Mouse (Mus musculus) heart, embryonic 14.5 days (tissue): ENCODE data around the gene Rhbdf1. TPM values are rescaled to one million over a fixed set of nuclear protein-coding genes. Genes with fewer than 3 reads are reported as not detected.
"Not testable (repeated sequence)": the region's sequence is repeated elsewhere in the genome, so short reads cannot be mapped to it uniquely, and the experiment has no call there.

ENCODE experiments used
- ATAC-seq: fragments of 200-750 bp; cut with Nextera tagmentation; 2 replicates; pipeline ENCODE4 v1.8.0; 2017; ENCODE audit warnings: low read depth, moderate TSS enrichment; ENCODE audit not compliant: insufficient number of reproducible peaks, insufficient read depth, low FRiP score
- H3K27ac ChIP-seq, 2 experiments: fragments of 200-500 bp in 1 of 2; fragments of 300-500 bp in 1 of 2; sonication (generic) in 1 of 2; replicated peaks in 1 of 2; 2 replicates each; pipeline ENCODE4 v1.5.1; 2012 to 2014; ENCODE audit warnings: low read depth in 2 of 2, low read length in 2 of 2, control low read depth in 1 of 2, mild to moderate bottlenecking in 1 of 2, mixed read lengths in 1 of 2; ENCODE audit not compliant: control insufficient read depth in 1 of 2, insufficient read depth in 1 of 2
- H3K27me3 ChIP-seq: fragments of 300-500 bp; sonication (generic); 2 replicates; pipeline ENCODE4 v1.6.1; 2014; ENCODE audit warnings: mild to moderate bottlenecking, low read length, control low read depth; ENCODE audit not compliant: control insufficient read depth, insufficient read depth
- H3K36me3 ChIP-seq: fragments of 300-500 bp; sonication (generic); 2 replicates; pipeline ENCODE4 v1.6.1; 2014; ENCODE audit warnings: mild to moderate bottlenecking, control low read depth, low read length, mixed read lengths; ENCODE audit not compliant: control insufficient read depth, insufficient read depth
- H3K4me1 ChIP-seq, 2 experiments: fragments of 200-500 bp in 1 of 2; fragments of 300-500 bp in 1 of 2; sonication (generic) in 1 of 2; 2 replicates each; pipeline ENCODE4 v1.6.1; 2012 to 2014; ENCODE audit warnings: low read length in 2 of 2, control low read depth in 1 of 2, mixed read lengths in 1 of 2; ENCODE audit not compliant: control insufficient read depth in 2 of 2, insufficient read depth in 2 of 2
- H3K4me2 ChIP-seq: fragments of 300-500 bp; sonication (generic); 2 replicates; pipeline ENCODE4 v1.6.1; 2014; ENCODE audit warnings: mild to moderate bottlenecking, low read length
- H3K4me3 ChIP-seq, 2 experiments: fragments of 200-500 bp in 1 of 2; fragments of 300-500 bp in 1 of 2; sonication (generic) in 1 of 2; 2 replicates each; pipeline ENCODE4 v1.5.1; 2012 to 2014; ENCODE audit warnings: low read length in 2 of 2, mild to moderate bottlenecking in 2 of 2, control low read depth in 1 of 2, low read depth in 1 of 2, moderate library complexity in 1 of 2; ENCODE audit not compliant: control insufficient read depth in 1 of 2, insufficient read depth in 1 of 2
- H3K9ac ChIP-seq: fragments of 300-500 bp; sonication (generic); 2 replicates; pipeline ENCODE4 v1.6.1; 2014; ENCODE audit warnings: mild to moderate bottlenecking, low read length
- H3K9me3 ChIP-seq: fragments of 300-500 bp; sonication (generic); 2 replicates; pipeline ENCODE4 v1.6.1; 2016; ENCODE audit warnings: low read length, control low read depth; ENCODE audit not compliant: control insufficient read depth
- WGBS: fragments of 180-500 bp; shearing (Covaris S2); extraction: QIAGEN DNeasy Blood & Tissue Kit; methylation state at CpG from one replicate; pipeline ENCODE4 v1.1.7; 2014; 5-methylcytosine and 5-hydroxymethylcytosine counted together
- polyA plus RNA-seq: library from polyadenylated mRNA; unstranded; fragments of >200 nt; fragmentation: Nextera tagmentation; extraction: Ambion mirVana; gene quantifications from 2 replicates; pipeline ENCODE4 v1.2.1, GENCODE M21; 2014

Gene Rhbdf1
- polyA plus RNA-seq, 1 experiment from 2014 or later: 26.6 TPM

- H3K27me3 ChIP-seq, H3K9ac ChIP-seq, ATAC-seq, H3K9me3 ChIP-seq, H3K27ac ChIP-seq, H3K4me1 ChIP-seq, H3K36me3 ChIP-seq, H3K4me3 ChIP-seq, H3K4me2 ChIP-seq: not testable (repeated sequence)
- 66% methylated on average over 1 of the region's 1 CpGs for WGBS
These were observed 21.1 kb downstream of the Rhbdf1 start for GRCm38 (mm10) chr11:32200992-32201391.

GRCm38 (mm10) chr11:32200075-32200601, 22.0 kb downstream of the Rhbdf1 start, which contains the start of gene Il9r:
Il9r (minus strand) TSS chr11:32200279.
- Histone ChIP-seq H3K4me3 (no peak within 1 kb of the TSS), H3K36me3 (no peaks in the 10 kb centered on the region), H3K9me3 (no peaks in the 10 kb centered on the region), H3K9ac (no peak within 1 kb of the TSS), H3K4me2 (no peak within 1 kb of the TSS), H3K4me1 (peaks cover 0 to 3% of the 10 kb centered on the region in 2 experiments; a peak in 1 of 4 replicates), H3K27ac (no peak within 1 kb of the TSS), H3K27me3 (no peaks in the 10 kb centered on the region)
- no peak for ATAC-seq
- WGBS: 32% methylated on average over 10 of the region's 10 CpGs

GRCm38 (mm10) chr11:32199230-32199629, 22.9 kb downstream of the Rhbdf1 start:
- WGBS: 51% methylated on average over 6 of the region's 6 CpGs
- no peak overlapping the region for H3K4me3 ChIP-seq
- no peak for ATAC-seq
- no peak overlapping the region for H3K27ac ChIP-seq
- H3K27me3 ChIP-seq: no peaks in the 10 kb centered on the region; the same call in 1 of the 2 replicates
- no peaks in the 10 kb centered on the region for H3K9me3 ChIP-seq
- H3K4me2 ChIP-seq: no peak overlapping the region
- no peak overlapping the region for H3K9ac ChIP-seq
- no peaks in the 10 kb centered on the region for H3K36me3 ChIP-seq
- peaks cover 0 to 3% of the 10 kb centered on the region in 2 experiments; a peak in 1 of 4 replicates for H3K4me1 ChIP-seq

GRCm38 (mm10) chr11:32198256-32198955, 23.7 kb downstream of the Rhbdf1 start:
- WGBS: 67% methylated on average over 13 of the region's 14 CpGs
- no peak for ATAC-seq
- H3K4me3 ChIP-seq: no peak overlapping the region

GRCm38 (mm10) chr11:32197766-32198165, 24.3 kb downstream of the Rhbdf1 start:
- Histone ChIP-seq H3K9ac (no peak overlapping the region), H3K4me3 (no peak overlapping the region), H3K27me3 (no peaks in the 10 kb centered on the region; the same call in 1 of the 2 replicates), H3K27ac (no peak overlapping the region), H3K36me3 (no peaks in the 10 kb centered on the region), H3K4me2 (no peak overlapping the region), H3K4me1 (peaks cover 0 to 3% of the 10 kb centered on the region in 2 experiments; a peak in 1 of 4 replicates), H3K9me3 (no peaks in the 10 kb centered on the region)
- ATAC-seq: no peak
- WGBS: 47% methylated on average over 3 of the region's 3 CpGs

More at GRCm38 (mm10) chr11:32198256-32198955, 23.7 kb downstream of the Rhbdf1 start:
- Histone ChIP-seq H3K9ac (no peak overlapping the region), H3K4me1 (peaks cover 0 to 3% of the 10 kb centered on the region in 2 experiments; a peak in 1 of 4 replicates), H3K9me3 (no peaks in the 10 kb centered on the region), H3K36me3 (no peaks in the 10 kb centered on the region), H3K27ac (no peak overlapping the region), H3K4me2 (no peak overlapping the region), H3K27me3 (no peaks in the 10 kb centered on the region; the same call in 1 of the 2 replicates)

GRCm38 (mm10) chr11:32196727-32197126, 25.4 kb downstream of the Rhbdf1 start:
- Histone ChIP-seq H3K4me1 (peaks cover 0 to 3% of the 10 kb centered on the region in 2 experiments; a peak in 1 of 4 replicates), H3K9me3 (no peaks in the 10 kb centered on the region), H3K27ac (no peak overlapping the region), H3K4me2 (no peak overlapping the region), H3K27me3 (no peaks in the 10 kb centered on the region; the same call in 1 of the 2 replicates), H3K4me3 (no peak overlapping the region), H3K9ac (no peak overlapping the region), H3K36me3 (no peaks in the 10 kb centered on the region)
- WGBS: 69% methylated on average over 6 of the region's 6 CpGs
- ATAC-seq: no peak

GRCm38 (mm10) chr11:32195867-32196540, 26.1 kb downstream of the Rhbdf1 start:
- Histone ChIP-seq H3K4me3 (no peak overlapping the region), H3K9ac (no peak overlapping the region), H3K4me2 (no peak overlapping the region), H3K27me3 (no peaks in the 10 kb centered on the region; the same call in 1 of the 2 replicates), H3K4me1 (peaks cover 3 to 5% of the 10 kb centered on the region in 2 experiments; a peak in 1 of 4 replicates), H3K36me3 (no peaks in the 10 kb centered on the region), H3K9me3 (no peaks in the 10 kb centered on the region), H3K27ac (no peak overlapping the region)
- WGBS: 26% methylated on average over 11 of the region's 11 CpGs
- ATAC-seq: no peak
